Mouse (Mus musculus): ENCODE results near the gene Senp1.

GRCm38 (mm10) chr15:98003822-98004739, 89.5 kb downstream of the Senp1 start, which contains the start of gene Col2a1:
- no peak for TF ChIP-seq CTCF (IDR thresholded peaks at IDR 0.05; ENCODE audit: borderline replicate concordance, insufficient read depth, low read length)
- TF ChIP-seq POLR2A (IDR thresholded peaks at IDR 0.05; ENCODE audit: low read depth, low read length): no peak
